Mouse (Mus musculus): ENCODE measurements around the gene Hoxb7. TPM values are rescaled to one million over a fixed set of nuclear protein-coding genes. Genes with fewer than 3 reads are reported as not detected.

Gene Hoxb7
- polyA plus RNA-seq, 1 experiment from 2014 or later: 65.9 TPM

DNA sequence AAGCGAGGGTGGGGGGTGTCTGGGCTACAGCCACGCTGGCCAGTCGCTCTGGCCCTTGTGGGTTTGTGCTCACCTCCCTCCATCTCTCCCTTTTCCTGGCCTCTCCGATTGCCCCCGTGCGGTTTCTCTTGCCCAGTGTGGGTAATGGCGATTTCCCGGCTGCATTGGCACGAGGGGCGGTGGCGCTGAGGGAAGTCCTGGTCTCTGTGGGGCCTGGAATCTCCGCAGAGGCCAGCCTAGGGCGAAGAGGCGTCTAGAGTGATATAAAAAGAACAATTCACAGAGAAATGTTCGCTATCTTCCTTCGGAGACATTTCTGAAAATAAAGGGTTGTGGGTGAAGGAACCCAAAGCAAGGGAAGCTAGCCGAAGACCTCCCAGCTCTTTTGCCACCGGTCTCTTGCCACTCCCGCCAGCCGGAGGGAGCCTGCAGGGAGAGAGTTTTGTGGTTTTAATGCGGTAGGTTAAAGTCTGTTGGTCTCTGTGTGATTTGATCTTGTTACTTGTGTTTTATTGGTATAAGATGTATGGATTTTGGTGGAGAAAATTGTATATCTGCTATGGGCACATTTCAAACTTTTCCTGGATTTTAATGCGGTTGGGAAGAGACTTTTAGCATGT lies 7.0 kb downstream of the Hoxb7 start:
- H3K4me1 ChIP-seq (ENCODE audit: control insufficient read depth, insufficient read depth, low read length): peaks cover 18% of the 10 kb centered on the region
- H3K9ac ChIP-seq (ENCODE audit: low read length): peak overlapping the region; percentile 100
- peak overlapping the region; percentile 100 for H3K27ac ChIP-seq (ENCODE audit: low read depth, low read length)
- ATAC-seq (ENCODE audit: insufficient read depth, low FRiP score, low TSS enrichment) (no peak), DNase-seq (ENCODE audit: low spot score) (no peak)
- WGBS: under 1% methylated on average over 22 of the region's 22 CpGs
- peak overlapping the region; percentile 96 for H3K4me3 ChIP-seq (ENCODE audit: low read depth, low read length)
- peak overlapping the region; percentile 100 for H3K4me2 ChIP-seq (ENCODE audit: low read depth)
- H3K27me3 ChIP-seq (ENCODE audit: control insufficient read depth, insufficient read depth, low read length): no peaks in the 10 kb centered on the region
- no peaks in the 10 kb centered on the region for H3K36me3 ChIP-seq (ENCODE audit: control insufficient read depth, insufficient read depth, low read length)
- H3K9me3 ChIP-seq (ENCODE audit: control insufficient read depth, low read length): no peaks in the 10 kb centered on the region

DNA sequence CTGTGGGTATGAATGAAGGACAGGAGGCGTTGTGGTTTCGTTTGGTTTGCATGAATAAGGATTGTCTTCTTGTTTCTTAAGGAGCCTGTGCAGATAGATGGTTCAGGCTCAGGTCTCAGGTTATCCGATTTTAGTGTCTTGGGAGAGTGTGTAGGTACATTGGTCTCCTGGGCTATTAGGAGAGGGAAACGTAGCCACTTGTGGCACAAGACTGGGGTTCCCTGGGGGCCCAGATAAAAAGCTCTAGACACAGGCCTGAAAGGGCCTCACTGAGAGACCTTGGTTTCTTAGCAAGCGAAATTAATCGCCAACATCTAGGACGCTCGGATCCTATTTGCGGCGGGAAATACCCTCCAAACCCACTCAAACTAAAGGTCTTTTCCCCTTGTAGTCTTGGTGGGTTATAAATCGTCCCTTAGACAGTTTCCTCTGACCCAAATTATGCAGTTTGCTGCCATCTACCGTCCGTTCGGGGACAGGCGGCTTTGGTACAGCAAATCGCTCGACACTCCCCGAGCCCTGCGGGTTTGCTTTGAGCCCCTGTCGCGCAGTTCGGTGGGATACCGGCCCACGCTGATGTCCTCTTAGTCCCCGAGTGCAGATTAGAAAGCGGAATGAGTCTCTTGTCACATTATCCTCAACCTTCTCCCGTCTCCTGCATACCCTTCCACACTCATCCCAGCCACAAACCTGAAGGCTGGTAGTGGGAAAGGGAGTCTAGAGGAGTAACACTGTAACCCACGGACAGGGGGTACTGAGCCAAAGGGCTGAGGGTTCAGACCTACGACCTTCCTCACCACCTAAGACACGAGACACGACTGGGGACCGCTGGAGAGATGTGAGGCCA lies 8.0 kb downstream of the Hoxb7 start:
- 0 out of 2 replicates have a peak, but pooled peaks have one; percentile 11 for ATAC-seq (ENCODE audit: insufficient read depth, low FRiP score, low TSS enrichment)
- Histone ChIP-seq H3K27ac (ENCODE audit: low read depth, low read length) (peak overlapping the region; percentile 100), H3K4me3 (ENCODE audit: low read depth, low read length) (peak overlapping the region; percentile 96)

GRCm38 (mm10) chr11:96295092-96295835 lies 8.8 kb downstream of the Hoxb7 start:
- WGBS: under 1% methylated on average over 30 of the region's 30 CpGs
- Histone ChIP-seq H3K4me3 (ENCODE audit: low read depth, low read length) (peak overlapping the region; percentile 96), H3K4me2 (ENCODE audit: low read depth) (peak overlapping the region; percentile 100), H3K9me3 (ENCODE audit: control insufficient read depth, low read length) (no peaks in the 10 kb centered on the region), H3K27me3 (ENCODE audit: control insufficient read depth, insufficient read depth, low read length) (0 out of 2 replicates have a peak, but pooled peaks cover 2% of the 10 kb centered on the region), H3K9ac (ENCODE audit: low read length) (peak overlapping the region; percentile 100), H3K27ac (ENCODE audit: low read depth, low read length) (peak overlapping the region; percentile 100), H3K4me1 (ENCODE audit: control insufficient read depth, insufficient read depth, low read length) (peaks cover 17% of the 10 kb centered on the region), H3K36me3 (ENCODE audit: control insufficient read depth, insufficient read depth, low read length) (no peaks in the 10 kb centered on the region)
- DNase-seq (ENCODE audit: low spot score) (no peak), ATAC-seq (ENCODE audit: insufficient read depth, low FRiP score, low TSS enrichment) (no peak)

More for the DNA sequence above, 8.0 kb downstream of the Hoxb7 start:
- no peaks in the 10 kb centered on the region for H3K27me3 ChIP-seq (ENCODE audit: control insufficient read depth, insufficient read depth, low read length)
- peak overlapping the region; percentile 100 for H3K9ac ChIP-seq (ENCODE audit: low read length)
- H3K9me3 ChIP-seq (ENCODE audit: control insufficient read depth, low read length): no peaks in the 10 kb centered on the region
- WGBS: under 1% methylated on average over 32 of the region's 32 CpGs
- H3K4me2 ChIP-seq (ENCODE audit: low read depth): peak overlapping the region; percentile 100
- peak; percentile 91 for DNase-seq (ENCODE audit: low spot score)
- no peaks in the 10 kb centered on the region for H3K36me3 ChIP-seq (ENCODE audit: control insufficient read depth, insufficient read depth, low read length)
- H3K4me1 ChIP-seq (ENCODE audit: control insufficient read depth, insufficient read depth, low read length): peaks cover 13% of the 10 kb centered on the region

- Histone ChIP-seq H3K27me3 (ENCODE audit: control insufficient read depth, insufficient read depth, low read length) (0 out of 2 replicates have a peak, but pooled peaks cover 2% of the 10 kb centered on the region), H3K4me2 (ENCODE audit: low read depth) (peak overlapping the region; percentile 100), H3K36me3 (ENCODE audit: control insufficient read depth, insufficient read depth, low read length) (no peaks in the 10 kb centered on the region), H3K4me1 (ENCODE audit: control insufficient read depth, insufficient read depth, low read length) (peaks cover 20% of the 10 kb centered on the region), H3K9ac (ENCODE audit: low read length) (peak overlapping the region; percentile 100), H3K27ac (ENCODE audit: low read depth, low read length) (peak overlapping the region; percentile 100), H3K4me3 (ENCODE audit: low read depth, low read length) (peak overlapping the region; percentile 96), H3K9me3 (ENCODE audit: control insufficient read depth, low read length) (no peaks in the 10 kb centered on the region)
- no peak for DNase-seq (ENCODE audit: low spot score)
- ATAC-seq (ENCODE audit: insufficient read depth, low FRiP score, low TSS enrichment): no peak
- 3% methylated on average over 2 of the region's 2 CpGs for WGBS
These were observed 10.6 kb downstream of the Hoxb7 start for GRCm38 (mm10) chr11:96296997-96297396.

DNA sequence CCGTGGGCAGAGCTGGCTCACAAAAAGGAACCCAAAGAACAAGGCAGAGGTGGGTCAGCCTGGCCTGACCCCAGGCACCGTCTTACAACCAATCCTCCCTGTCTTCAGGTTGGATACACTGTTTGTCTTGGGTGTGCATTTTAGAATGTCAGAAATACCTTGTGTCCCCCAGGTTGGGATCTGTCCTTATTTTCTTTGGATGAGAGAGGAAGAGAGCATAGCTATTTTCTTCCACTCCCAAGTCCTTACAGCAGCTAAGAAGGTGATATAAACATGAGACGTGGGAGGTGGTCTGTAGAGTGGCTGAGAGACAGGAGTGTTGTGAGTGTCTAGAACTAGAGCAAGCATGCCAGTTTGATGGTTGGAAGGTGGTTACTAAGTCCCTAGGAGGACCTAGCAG lies 11.0 kb downstream of the Hoxb7 start:
- Histone ChIP-seq H3K4me1 (ENCODE audit: control insufficient read depth, insufficient read depth, low read length) (peaks cover 20% of the 10 kb centered on the region), H3K4me2 (ENCODE audit: low read depth) (peak overlapping the region; percentile 100), H3K9me3 (ENCODE audit: control insufficient read depth, low read length) (no peaks in the 10 kb centered on the region), H3K9ac (ENCODE audit: low read length) (peak overlapping the region; percentile 100), H3K4me3 (ENCODE audit: low read depth, low read length) (peak overlapping the region; percentile 96), H3K27me3 (ENCODE audit: control insufficient read depth, insufficient read depth, low read length) (0 out of 2 replicates have a peak, but pooled peaks cover 2% of the 10 kb centered on the region), H3K36me3 (ENCODE audit: control insufficient read depth, insufficient read depth, low read length) (no peaks in the 10 kb centered on the region), H3K27ac (ENCODE audit: low read depth, low read length) (peak overlapping the region; percentile 100)
- no peak for DNase-seq (ENCODE audit: low spot score)
- WGBS: 8% methylated on average over 3 of the region's 3 CpGs
- no peak for ATAC-seq (ENCODE audit: insufficient read depth, low FRiP score, low TSS enrichment)

GRCm38 (mm10) chr11:96297968-96298635 lies 11.7 kb downstream of the Hoxb7 start:
- ATAC-seq (ENCODE audit: insufficient read depth, low FRiP score, low TSS enrichment) (no peak), DNase-seq (ENCODE audit: low spot score) (no peak)
- H3K27ac ChIP-seq (ENCODE audit: low read depth, low read length): peak overlapping the region; percentile 100
- peak overlapping the region; percentile 96 for H3K4me3 ChIP-seq (ENCODE audit: low read depth, low read length)
- H3K36me3 ChIP-seq (ENCODE audit: control insufficient read depth, insufficient read depth, low read length): no peaks in the 10 kb centered on the region
- H3K9ac ChIP-seq (ENCODE audit: low read length): peak overlapping the region; percentile 100
- WGBS: 4% methylated on average over 11 of the region's 11 CpGs
- no peaks in the 10 kb centered on the region for H3K9me3 ChIP-seq (ENCODE audit: control insufficient read depth, low read length)
- peak overlapping the region; percentile 100 for H3K4me2 ChIP-seq (ENCODE audit: low read depth)
- H3K4me1 ChIP-seq (ENCODE audit: control insufficient read depth, insufficient read depth, low read length): peaks cover 20% of the 10 kb centered on the region
- H3K27me3 ChIP-seq (ENCODE audit: control insufficient read depth, insufficient read depth, low read length): 0 out of 2 replicates have a peak, but pooled peaks cover 2% of the 10 kb centered on the region

DNA sequence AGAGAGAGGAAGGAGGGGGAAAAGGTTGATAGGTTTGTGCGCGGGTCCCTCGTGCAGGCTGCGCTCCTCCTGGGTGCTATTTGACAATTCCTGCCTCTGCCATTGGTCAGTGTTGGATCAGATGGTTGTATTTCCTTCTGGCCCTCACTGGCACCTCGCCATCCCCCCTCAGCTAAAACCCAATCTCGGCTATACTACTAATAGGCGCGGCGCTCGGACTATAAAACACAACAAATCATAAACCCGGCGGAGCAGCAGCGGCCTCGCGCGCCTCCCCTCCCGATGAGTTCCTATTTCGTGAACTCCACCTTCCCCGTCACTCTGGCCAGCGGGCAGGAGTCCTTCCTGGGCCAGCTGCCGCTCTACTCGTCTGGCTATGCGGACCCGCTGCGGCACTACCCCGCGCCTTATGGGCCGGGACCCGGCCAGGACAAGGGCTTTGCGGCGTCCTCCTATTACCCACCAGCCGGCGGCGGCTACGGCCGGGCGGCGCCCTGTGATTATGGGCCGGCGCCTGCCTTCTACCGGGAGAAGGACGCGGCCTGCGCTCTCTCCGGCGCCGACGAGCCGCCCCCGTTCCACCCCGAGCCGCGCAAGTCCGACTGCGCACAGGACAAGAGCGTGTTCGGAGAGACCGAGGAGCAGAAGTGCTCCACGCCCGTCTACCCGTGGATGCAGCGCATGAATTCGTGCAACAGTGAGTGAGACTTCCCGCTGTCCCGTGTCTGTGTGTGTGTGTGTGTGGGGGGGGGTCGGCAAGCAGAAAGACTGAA lies 12.7 kb downstream of the Hoxb7 start:
- Histone ChIP-seq H3K4me3 (ENCODE audit: low read depth, low read length) (peak overlapping the region; percentile 96), H3K27ac (ENCODE audit: low read depth, low read length) (peak overlapping the region; percentile 100), H3K4me1 (ENCODE audit: control insufficient read depth, insufficient read depth, low read length) (peaks cover 20% of the 10 kb centered on the region), H3K27me3 (ENCODE audit: control insufficient read depth, insufficient read depth, low read length) (0 out of 2 replicates have a peak, but pooled peaks cover 2% of the 10 kb centered on the region), H3K36me3 (ENCODE audit: control insufficient read depth, insufficient read depth, low read length) (no peaks in the 10 kb centered on the region), H3K4me2 (ENCODE audit: low read depth) (peak overlapping the region; percentile 100), H3K9ac (ENCODE audit: low read length) (peak overlapping the region; percentile 100), H3K9me3 (ENCODE audit: control insufficient read depth, low read length) (no peaks in the 10 kb centered on the region)
- DNase-seq (ENCODE audit: low spot score) (no peak), ATAC-seq (ENCODE audit: insufficient read depth, low FRiP score, low TSS enrichment) (no peak)
- under 1% methylated on average over 66 of the region's 66 CpGs for WGBS
